Mouse (Mus musculus) liver, adult 2 months (tissue): ENCODE results near the gene Igfn1. TPM values are rescaled to one million over a fixed set of nuclear protein-coding genes. Genes with fewer than 3 reads are reported as not detected.
A peak's percentile ranks its signal among the peaks of the same experiment; 100 is the strongest.

ENCODE experiments used
- DNase-seq: peaks from one replicate; pipeline ENCODE4 v3.0.0-alpha.2; 2011; ENCODE audit warnings: low read depth, low spot score; ENCODE audit errors: extremely low read depth
- H3K27ac ChIP-seq: fragments of 200-500 bp; replicated peaks from 2 replicates; pipeline ENCODE4 v1.5.1; 2012; ENCODE audit warnings: low read depth, mild to moderate bottlenecking, control low read depth, inconsistent platforms, low read length; ENCODE audit not compliant: insufficient read depth
- H3K27me3 ChIP-seq: fragments of 200-500 bp; 2 replicates; pipeline ENCODE4 v1.6.1; 2012; ENCODE audit warnings: mild to moderate bottlenecking, moderate library complexity, low read length, inconsistent platforms; ENCODE audit not compliant: control insufficient read depth, insufficient read depth
- H3K36me3 ChIP-seq: fragments of 200-500 bp; 2 replicates; pipeline ENCODE4 v1.6.1; 2012; ENCODE audit warnings: low read length, inconsistent platforms; ENCODE audit not compliant: control insufficient read depth, insufficient read depth
- H3K4me1 ChIP-seq: fragments of 200-500 bp; 2 replicates; pipeline ENCODE4 v1.6.1; 2011; ENCODE audit warnings: low read length; ENCODE audit not compliant: control insufficient read depth, insufficient read depth
- H3K4me3 ChIP-seq: fragments of 200-500 bp; 2 replicates; pipeline ENCODE4 v1.5.1; 2011; ENCODE audit warnings: low read depth, mild to moderate bottlenecking, control low read depth, low read length, moderate library complexity; ENCODE audit not compliant: insufficient read depth
- H3K79me2 ChIP-seq: fragments of 200-500 bp; 2 replicates; pipeline ENCODE4 v1.6.1; 2012; ENCODE audit warnings: inconsistent platforms, mild to moderate bottlenecking, low read length, moderate library complexity; ENCODE audit not compliant: control insufficient read depth, insufficient read depth
- H3K9ac ChIP-seq: fragments of 200-500 bp; 2 replicates; pipeline ENCODE4 v1.6.1; 2012; ENCODE audit warnings: low read depth, mild to moderate bottlenecking, control low read depth, inconsistent platforms, low read length
- CTCF ChIP-seq: fragments of 200-500 bp; IDR thresholded peaks from 2 replicates; pipeline ENCODE4 v1.5.1; 2011; ENCODE audit warnings: low read depth, low read length, control low read depth
- POLR2A ChIP-seq: fragments of 200-500 bp; IDR thresholded peaks from 2 replicates; pipeline ENCODE4 v1.6.1; 2011; ENCODE audit warnings: low read length, control low read depth; ENCODE audit not compliant: insufficient read depth; ENCODE audit errors: extremely low read depth
- WGBS: fragments of 180-500 bp; shearing (Covaris S2); methylation state at CpG from one replicate; pipeline ENCODE4 v1.1.7; 2018; 5-methylcytosine and 5-hydroxymethylcytosine counted together
- polyA plus RNA-seq: library from polyadenylated mRNA; depleted of rRNA; stranded (reverse); fragments of >200 nt; gene quantifications from 2 replicates; pipeline ENCODE4 v1.2.3, GENCODE M21; 2012
- total RNA-seq: library from RNA; depleted of rRNA; stranded (reverse); fragments of >200 nt; gene quantifications from 2 replicates; pipeline ENCODE4 v1.2.3, GENCODE M21; 2014

Igfn1 gene
- total and polyA plus RNA-seq, 2 experiments = not detected

DNA sequence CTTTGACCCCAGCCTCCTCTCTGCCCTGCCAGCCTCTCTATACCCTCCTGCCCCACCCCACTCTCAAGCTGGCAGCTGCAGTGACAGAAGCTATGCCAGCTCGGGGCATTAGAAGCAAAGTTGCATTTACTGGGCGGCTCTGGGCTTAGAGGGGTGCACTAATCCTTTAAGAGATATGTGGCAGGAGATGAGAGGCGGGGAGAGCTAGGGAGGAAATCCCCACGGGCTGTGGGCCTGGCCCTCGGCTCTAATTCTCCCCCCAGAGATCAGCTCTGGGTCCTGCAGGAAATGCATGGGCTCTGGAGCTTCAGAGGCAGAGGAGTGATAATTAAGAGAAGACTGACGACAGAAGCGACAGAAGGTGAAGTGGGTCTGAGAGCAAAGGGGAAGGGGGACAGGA lies 26.8 kb upstream of the Igfn1 start:
- no peaks in the 10 kb centered on the region for H3K79me2 ChIP-seq
- no peak for DNase-seq
- no peaks in the 10 kb centered on the region for H3K36me3 ChIP-seq
- no peaks in the 10 kb centered on the region for H3K4me1 ChIP-seq
- TF ChIP-seq POLR2A = no peak
- no peak for TF ChIP-seq CTCF
- no peak overlapping the region for H3K4me3 ChIP-seq
- H3K9ac ChIP-seq = no peak overlapping the region
- WGBS = 73% methylated on average over 7 of the region's 7 CpGs
- no peaks in the 10 kb centered on the region for H3K27me3 ChIP-seq
- no peak overlapping the region for H3K27ac ChIP-seq

DNA sequence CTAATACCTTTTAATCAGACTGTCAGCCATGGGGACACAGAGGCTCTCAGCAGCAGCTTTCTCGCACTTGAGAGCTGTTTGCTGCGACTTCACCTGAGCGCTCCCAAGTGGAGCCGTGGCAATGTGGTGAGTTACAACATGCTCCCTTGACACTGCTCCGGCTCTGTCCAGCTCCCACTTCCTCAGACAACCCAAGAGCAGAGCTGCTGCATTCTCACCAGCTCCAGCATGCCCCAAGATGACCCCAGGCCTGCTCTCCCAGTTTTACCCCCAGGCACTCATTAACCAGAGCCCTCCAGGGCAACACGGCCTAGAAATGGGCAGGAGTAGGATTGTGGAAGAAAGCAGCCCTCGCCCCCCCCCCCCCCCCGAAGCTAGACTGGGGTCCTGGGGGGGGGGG lies 25.6 kb upstream of the Igfn1 start:
- Histone ChIP-seq H3K79me2 (no peaks in the 10 kb centered on the region), H3K27ac (no peak overlapping the region), H3K27me3 (no peaks in the 10 kb centered on the region), H3K36me3 (no peaks in the 10 kb centered on the region), H3K4me3 (no peak overlapping the region), H3K9ac (no peak overlapping the region), H3K4me1 (no peaks in the 10 kb centered on the region)
- 82% methylated on average over 8 of the region's 8 CpGs for WGBS
- DNase-seq = no peak
- TF ChIP-seq CTCF (no peak), POLR2A (no peak)

DNA sequence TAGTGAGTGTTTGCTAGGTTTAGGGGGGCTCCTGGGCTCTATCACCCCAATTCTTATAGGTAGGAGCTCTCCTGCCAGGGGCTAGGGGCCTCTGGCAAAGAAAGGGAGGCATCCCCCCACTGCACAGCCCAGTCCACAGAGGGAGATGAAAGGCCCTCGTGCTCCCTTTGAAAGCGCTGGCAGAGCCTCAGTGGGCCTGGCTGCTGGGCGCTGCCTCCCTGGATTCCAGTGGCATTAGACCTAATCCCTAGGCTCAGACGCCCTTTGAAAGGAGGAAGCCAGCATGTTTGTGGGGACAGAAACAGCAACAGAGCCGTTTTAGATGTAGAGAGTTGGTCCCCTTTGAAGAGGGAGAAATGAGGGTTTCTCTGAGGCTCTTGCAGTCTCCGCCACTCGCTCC lies 24.1 kb upstream of the Igfn1 start:
- Histone ChIP-seq H3K36me3 (no peaks in the 10 kb centered on the region), H3K27ac (no peak overlapping the region), H3K4me1 (no peaks in the 10 kb centered on the region), H3K9ac (no peak overlapping the region), H3K4me3 (no peak overlapping the region), H3K79me2 (no peaks in the 10 kb centered on the region), H3K27me3 (no peaks in the 10 kb centered on the region)
- WGBS = 95% methylated on average over 7 of the region's 7 CpGs
- DNase-seq = no peak
- TF ChIP-seq CTCF = no peak
- no peak for TF ChIP-seq POLR2A

DNA sequence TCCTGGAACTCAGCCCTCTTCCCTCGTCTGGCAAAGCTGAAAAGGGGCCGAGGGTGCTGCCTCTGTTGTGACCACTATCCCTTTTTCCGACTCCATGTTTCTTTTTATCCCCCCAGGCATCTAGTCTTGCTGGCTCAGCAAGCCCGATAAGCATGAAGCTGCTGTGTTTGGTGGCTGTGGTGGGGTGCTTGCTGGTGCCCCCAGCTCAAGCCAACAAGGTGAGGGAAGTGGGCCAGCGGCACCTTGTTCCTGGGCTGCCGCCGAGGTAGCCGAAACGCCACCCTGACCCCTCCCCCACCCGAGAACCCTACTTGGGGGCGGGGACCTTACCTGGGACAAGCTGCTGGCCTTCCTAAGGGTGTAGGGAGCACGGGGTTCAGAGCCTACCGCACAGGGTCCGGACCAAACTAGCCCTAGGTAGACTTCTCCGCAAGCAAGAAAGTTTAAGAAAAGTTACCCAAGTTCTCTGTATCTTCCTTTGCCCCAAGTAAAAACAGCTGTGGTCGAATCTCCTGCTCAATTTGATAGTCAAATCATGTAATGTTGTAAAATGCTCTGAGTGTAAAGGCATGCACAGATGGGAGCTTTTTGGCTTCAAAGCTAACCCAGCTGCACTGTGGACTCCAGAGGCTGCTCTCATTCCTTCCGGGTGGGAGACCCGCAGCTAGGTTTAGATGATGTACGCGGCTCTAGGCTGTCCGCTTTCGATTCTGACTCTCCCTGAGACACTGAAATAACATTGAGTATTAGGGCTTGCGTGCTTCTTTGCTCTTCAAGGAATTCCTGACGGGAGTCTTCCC lies 12.4 kb upstream of the Igfn1 start:
- 19% methylated on average over 24 of the region's 24 CpGs for WGBS
- TF ChIP-seq CTCF (no peak), POLR2A (no peak)
- Histone ChIP-seq H3K79me2 (no peaks in the 10 kb centered on the region), H3K4me3 (peak overlapping the region; percentile 93), H3K27me3 (no peaks in the 10 kb centered on the region), H3K4me1 (no peaks in the 10 kb centered on the region; the same call in 1 of the 2 replicates), H3K27ac (no peak overlapping the region), H3K36me3 (no peaks in the 10 kb centered on the region), H3K9ac (peak overlapping the region; percentile 85)
- DNase-seq = peak; percentile 6

DNA sequence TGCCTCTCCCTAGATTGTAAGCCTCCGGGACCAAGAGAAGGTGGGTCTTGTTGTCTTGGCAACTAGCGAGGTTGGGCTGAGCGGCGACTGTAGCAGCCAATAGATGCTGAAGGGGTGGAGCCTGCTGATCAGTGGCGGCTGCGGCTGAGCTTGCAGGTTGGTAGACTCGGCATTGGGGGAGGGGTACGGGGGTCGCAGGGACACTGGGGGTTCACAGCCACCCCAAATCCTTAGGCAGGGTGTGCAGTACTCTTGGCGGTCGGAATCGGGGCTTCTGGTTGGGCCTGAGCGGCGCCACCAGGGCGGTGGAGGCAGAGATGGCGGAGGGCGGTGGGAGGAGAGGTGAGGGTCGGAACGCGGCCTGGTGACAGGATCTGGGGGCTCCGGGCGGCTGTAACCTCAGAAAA lies 11.8 kb upstream of the Igfn1 start:
- peak overlapping the region; percentile 93 for H3K4me3 ChIP-seq
- TF ChIP-seq CTCF (no peak), POLR2A (peak; percentile 36; the same call in 1 of the 2 replicates)
- no peaks in the 10 kb centered on the region for H3K27me3 ChIP-seq
- peak overlapping the region; percentile 85 for H3K9ac ChIP-seq
- no peak overlapping the region for H3K27ac ChIP-seq
- no peaks in the 10 kb centered on the region for H3K36me3 ChIP-seq
- DNase-seq = peak; percentile 87
- H3K4me1 ChIP-seq = no peaks in the 10 kb centered on the region; the same call in 1 of the 2 replicates
- under 1% methylated on average over 22 of the region's 22 CpGs for WGBS
- no peaks in the 10 kb centered on the region for H3K79me2 ChIP-seq

DNA sequence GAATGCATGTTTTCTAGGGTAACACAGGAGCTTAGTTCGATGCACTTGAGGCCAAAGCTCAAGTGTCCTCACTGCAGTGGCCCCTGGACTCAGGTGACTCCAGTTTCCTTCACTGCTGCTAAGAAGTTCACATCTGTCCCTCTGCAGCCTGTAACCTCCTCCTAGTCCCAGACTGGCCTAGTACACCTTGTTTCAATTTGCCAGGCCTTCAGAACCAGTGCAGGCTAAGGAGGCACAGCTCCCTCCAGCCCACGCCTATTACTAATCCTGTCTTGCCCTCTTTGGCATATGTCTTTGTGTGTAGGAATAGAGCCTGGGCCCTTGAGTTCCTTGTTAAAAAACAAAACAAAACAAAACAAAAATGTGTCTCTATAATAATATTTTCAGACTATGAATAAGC lies 11.2 kb upstream of the Igfn1 start:
- Histone ChIP-seq H3K27me3 (no peaks in the 10 kb centered on the region), H3K27ac (no peak overlapping the region), H3K79me2 (no peaks in the 10 kb centered on the region), H3K36me3 (no peaks in the 10 kb centered on the region), H3K4me3 (no peak overlapping the region), H3K4me1 (no peaks in the 10 kb centered on the region; the same call in 1 of the 2 replicates), H3K9ac (no peak overlapping the region)
- no peak for DNase-seq
- TF ChIP-seq CTCF (no peak), POLR2A (no peak)
- WGBS = 97% methylated on average over 2 of the region's 2 CpGs
